Mouse (Mus musculus) spleen, adult 2 months (tissue): ENCODE measurements around the gene Sacm1l. TPM values are rescaled to one million over a fixed set of nuclear protein-coding genes. Genes with fewer than 3 reads are reported as not detected.
A peak's percentile ranks its signal among the peaks of the same experiment; 100 is the strongest.

Experiments
- DNase-seq, 2 experiments: peaks; one replicate each; pipeline versions ENCODE4 v3.0.0 to v3.0.0-alpha.2; 2012 to 2021; ENCODE audit warnings: low spot score in 2 of 2, low read depth in 1 of 2
- H3K27ac ChIP-seq: fragments of 200-500 bp; 2 replicates; pipeline ENCODE4 v1.5.1; 2012; ENCODE audit warnings: low read length, inconsistent platforms; ENCODE audit not compliant: insufficient read depth
- H3K27me3 ChIP-seq: fragments of 200-500 bp; 2 replicates; pipeline ENCODE4 v1.6.1; 2012; ENCODE audit warnings: mild to moderate bottlenecking, moderate library complexity, low read length, inconsistent platforms; ENCODE audit not compliant: control insufficient read depth, insufficient read depth
- H3K36me3 ChIP-seq: fragments of 200-500 bp; 2 replicates; pipeline ENCODE4 v1.6.1; 2012; ENCODE audit warnings: mild to moderate bottlenecking, low read length, inconsistent platforms; ENCODE audit not compliant: control insufficient read depth, insufficient read depth
- H3K4me1 ChIP-seq: fragments of 200-500 bp; 2 replicates; pipeline ENCODE4 v1.6.1; 2011; ENCODE audit warnings: inconsistent platforms; ENCODE audit not compliant: control insufficient read depth, insufficient read depth, insufficient read length
- H3K4me3 ChIP-seq: fragments of 200-500 bp; 2 replicates; pipeline ENCODE4 v1.5.1; 2011; ENCODE audit warnings: mild to moderate bottlenecking, inconsistent platforms; ENCODE audit not compliant: insufficient read depth, insufficient read length; ENCODE audit errors: extremely low read depth
- CTCF ChIP-seq: fragments of 200-500 bp; IDR thresholded peaks from 2 replicates; pipeline ENCODE4 v1.5.1; 2011; ENCODE audit warnings: mild to moderate bottlenecking, inconsistent platforms; ENCODE audit not compliant: insufficient read depth, insufficient read length, insufficient replicate concordance; ENCODE audit errors: extremely low read depth
- POLR2A ChIP-seq: fragments of 200-500 bp; IDR thresholded peaks from 2 replicates; pipeline ENCODE4 v1.6.1; 2011; ENCODE audit warnings: low read depth, low read length, inconsistent platforms
- WGBS: fragments of 180-500 bp; shearing (Covaris S2); methylation state at CpG from one replicate; pipeline ENCODE4 v1.1.7; 2018; 5-methylcytosine and 5-hydroxymethylcytosine counted together
- polyA plus RNA-seq: library from polyadenylated mRNA; depleted of rRNA; stranded (reverse); fragments of >200 nt; gene quantifications from 2 replicates; pipeline ENCODE4 v1.2.3, GENCODE M21; 2012; rRNA removed

The Sacm1l gene
- polyA plus RNA-seq, 1 experiment: 2.5 TPM

DNA sequence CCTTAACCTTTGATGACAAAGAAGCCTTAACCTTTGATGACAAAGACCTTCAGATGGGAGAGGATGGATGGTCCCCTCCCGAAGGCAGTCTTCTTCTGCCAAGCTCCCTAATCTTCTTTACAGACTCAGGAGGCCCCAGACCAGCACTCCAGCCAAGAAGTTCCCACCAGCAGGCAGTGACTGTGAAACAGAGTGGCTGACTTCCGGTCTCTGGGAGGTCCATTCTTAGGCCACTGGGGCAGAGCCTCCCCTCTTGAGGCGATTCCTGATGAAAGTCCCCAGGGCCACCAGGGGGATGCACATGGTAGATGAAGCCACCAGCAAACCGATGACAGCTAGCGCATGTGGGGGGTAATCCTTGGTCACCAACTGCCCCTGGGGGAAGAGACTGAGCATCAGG is 107.2 kb downstream of the Sacm1l start:
- H3K27me3 ChIP-seq: no peaks in the 10 kb centered on the region
- peaks cover 4% of the 10 kb centered on the region; the same call in 1 of the 2 replicates for H3K4me1 ChIP-seq
- TF ChIP-seq POLR2A (no peak), CTCF (no peak)
- H3K4me3 ChIP-seq: no peak overlapping the region
- DNase-seq: no peak
- H3K27ac ChIP-seq: no peak overlapping the region
- no peaks in the 10 kb centered on the region for H3K36me3 ChIP-seq
- 81% methylated on average over 5 of the region's 5 CpGs for WGBS

GRCm38 (mm10) chr9:123638231-123638630 is 108.7 kb downstream of the Sacm1l start:
- H3K4me3 ChIP-seq: no peak overlapping the region
- no peaks in the 10 kb centered on the region for H3K27me3 ChIP-seq
- H3K4me1 ChIP-seq: no peaks in the 10 kb centered on the region
- TF ChIP-seq CTCF (no peak), POLR2A (no peak)
- no peaks in the 10 kb centered on the region for H3K36me3 ChIP-seq
- H3K27ac ChIP-seq: no peak overlapping the region
- no peak for DNase-seq

GRCm38 (mm10) chr9:123638668-123639089 is 109.1 kb downstream of the Sacm1l start:
- no peaks in the 10 kb centered on the region for H3K36me3 ChIP-seq
- no peak overlapping the region for H3K27ac ChIP-seq
- TF ChIP-seq POLR2A (no peak), CTCF (peak; percentile 44; the same call in 1 of the 2 replicates)
- H3K27me3 ChIP-seq: no peaks in the 10 kb centered on the region
- H3K4me3 ChIP-seq: no peak overlapping the region
- no peaks in the 10 kb centered on the region for H3K4me1 ChIP-seq
- WGBS: 16% methylated on average over 1 of the region's 1 CpGs
- no peak for DNase-seq

DNA sequence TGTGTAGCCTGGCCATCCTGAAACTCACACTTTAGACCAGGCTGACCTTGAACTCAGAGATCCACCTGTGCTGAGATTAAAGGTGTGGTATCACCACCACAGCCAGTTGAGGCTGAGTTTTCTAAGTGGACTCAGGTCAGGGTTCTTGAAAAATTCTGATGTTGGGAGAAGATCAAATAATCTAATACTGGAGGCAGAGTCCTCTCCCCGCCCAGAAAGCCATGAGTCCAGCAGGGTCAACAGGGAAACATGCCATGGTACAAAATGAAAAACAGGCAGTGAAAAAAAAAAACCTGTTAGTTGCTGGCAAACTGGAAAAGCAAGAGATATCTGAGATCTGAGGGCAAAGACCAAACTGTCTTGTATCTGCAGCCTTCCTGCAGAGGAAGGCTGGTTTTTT is 110.5 kb downstream of the Sacm1l start:
- no peak overlapping the region for H3K27ac ChIP-seq
- no peak for DNase-seq
- TF ChIP-seq POLR2A (no peak), CTCF (no peak)
- no peak overlapping the region for H3K4me3 ChIP-seq
- H3K36me3 ChIP-seq: no peaks in the 10 kb centered on the region
- no peaks in the 10 kb centered on the region for H3K27me3 ChIP-seq
- H3K4me1 ChIP-seq: no peaks in the 10 kb centered on the region
- 82% methylated on average over 1 of the region's 1 CpGs for WGBS

Other genes with a start within 250 kb of the Sacm1l start
- 357 and 617 TPM in 2 replicates for gene Lars2, start 162.8 kb upstream of the Sacm1l start, polyA plus RNA-seq
- gene Limd1, start 51.1 kb upstream of the Sacm1l start, polyA plus RNA-seq: 45.1 and 55.1 TPM in 2 replicates
- gene Slc6a20b, start 102.8 kb downstream of the Sacm1l start, polyA plus RNA-seq: 0.06 and 0.25 TPM in 2 replicates
- 8.2 and 8.7 TPM in 2 replicates for gene Ccr9, start 148.7 kb downstream of the Sacm1l start, polyA plus RNA-seq
- gene Slc6a20a, start 149.1 kb downstream of the Sacm1l start, polyA plus RNA-seq: 5.8 and 7.1 TPM in 2 replicates
- gene Lztfl1, start 187.9 kb downstream of the Sacm1l start, polyA plus RNA-seq: 1.00 and 1.4 TPM in 2 replicates